Mouse (Mus musculus): ENCODE data around the gene Slc25a20. TPM values are rescaled to one million over a fixed set of nuclear protein-coding genes. Genes with fewer than 3 reads are reported as not detected.
A peak's percentile ranks its signal among the peaks of the same experiment; 100 is the strongest.
"Not testable (repeated sequence)": the region's sequence is repeated elsewhere in the genome, so short reads cannot be mapped to it uniquely, and the experiment has no call there.

Slc25a20 gene
- polyA plus RNA-seq, 1 experiment = 35.7 TPM

DNA sequence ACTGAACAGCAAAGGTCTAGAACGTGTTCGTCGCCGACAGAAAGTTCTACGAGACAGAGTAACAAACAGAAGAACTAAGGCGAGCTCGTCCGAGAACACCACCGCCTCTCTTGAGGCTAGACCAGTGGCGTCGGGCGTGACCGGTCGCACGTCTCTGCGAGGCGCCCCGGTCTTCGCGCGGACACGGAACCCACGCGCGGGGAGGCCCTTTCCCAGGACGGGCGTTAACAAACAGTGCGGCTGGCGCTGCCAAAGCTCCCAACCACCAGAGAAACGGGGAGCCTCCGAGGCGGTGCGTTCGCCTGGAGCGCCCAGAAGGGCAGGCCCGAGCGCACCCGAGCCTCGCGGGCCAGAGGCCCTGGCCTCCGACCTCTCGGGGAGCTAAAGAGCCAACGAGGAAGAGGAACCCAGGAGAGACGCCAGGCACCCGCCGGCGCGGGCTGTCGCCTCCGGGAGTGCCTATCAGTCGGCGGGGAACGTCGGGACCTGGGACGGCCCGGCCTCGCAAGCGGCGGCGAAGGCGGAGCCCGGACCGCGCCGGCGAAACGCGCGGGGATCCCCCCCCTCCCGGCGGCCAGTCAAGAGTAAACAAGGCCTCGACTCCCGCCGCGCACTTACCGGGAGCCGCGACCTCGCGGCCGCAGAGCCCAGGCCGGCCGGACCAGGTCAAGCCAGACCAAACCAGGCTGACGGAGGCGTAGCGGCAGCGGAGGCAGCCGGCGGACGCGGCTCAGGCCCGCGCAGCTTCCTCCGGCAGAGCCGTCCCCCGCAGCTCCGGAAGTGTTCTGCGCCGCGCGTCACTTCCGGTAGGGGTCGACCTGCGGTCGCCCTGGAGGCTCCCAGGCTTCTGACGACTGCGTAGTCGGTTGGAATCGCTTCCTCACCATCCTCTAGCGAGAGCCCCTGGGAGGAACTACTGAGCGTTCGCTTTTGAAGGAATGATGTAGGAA is 13.0 kb upstream of the Slc25a20 start, which contains the start of gene Arih2:
Gene Arih2, minus strand, starts transcription at position 776 of the 950 bp plus-strand sequence.
- H3K9me3 ChIP-seq (replicated peaks; ENCODE audit: control insufficient read depth, insufficient read depth, low read length, poor library complexity, severe bottlenecking) = no peaks in the 10 kb centered on the region
- TF ChIP-seq POLR2A (IDR thresholded peaks at IDR 0.05; ENCODE audit: insufficient read depth, low read length) (peak; percentile 56), EP300 (IDR thresholded peaks at IDR 0.05; ENCODE audit: insufficient read depth, low read depth, low read length) (0 out of 2 replicates have a peak, but pooled peaks have one; percentile 28), CTCF (IDR thresholded peaks at IDR 0.05; ENCODE audit: low read depth, low read length) (no peak)
- peak within 1 kb of the TSS; percentile 95 for H3K9ac ChIP-seq (ENCODE audit: low read depth, poor library complexity, severe bottlenecking)
- H3K27me3 ChIP-seq (ENCODE audit: control insufficient read depth, insufficient read depth, low read length, poor library complexity, severe bottlenecking) = no peaks in the 10 kb centered on the region
- H3K4me1 ChIP-seq (ENCODE audit: control insufficient read depth, insufficient read depth, low read length) = peaks cover 4% of the 10 kb centered on the region
- H3K4me3 ChIP-seq (ENCODE audit: low read depth, low read length) = peak within 1 kb of the TSS; percentile 94
- peak within 1 kb of the TSS; percentile 64 for H3K27ac ChIP-seq (ENCODE audit: insufficient read depth, low read length)
- peaks cover 13% of the 10 kb centered on the region for H3K36me3 ChIP-seq (ENCODE audit: control insufficient read depth, insufficient read depth, low read length, poor library complexity, severe bottlenecking)

GRCm38 (mm10) chr9:108649561-108650440 is 12.1 kb upstream of the Slc25a20 start:
- Histone ChIP-seq H3K27ac (ENCODE audit: insufficient read depth, low read length) (peak overlapping the region; percentile 64), H3K9ac (ENCODE audit: low read depth, poor library complexity, severe bottlenecking) (peak overlapping the region; percentile 95), H3K27me3 (ENCODE audit: control insufficient read depth, insufficient read depth, low read length, poor library complexity, severe bottlenecking) (no peaks in the 10 kb centered on the region), H3K4me3 (ENCODE audit: low read depth, low read length) (peak overlapping the region; percentile 94), H3K4me1 (ENCODE audit: control insufficient read depth, insufficient read depth, low read length) (peaks cover 4% of the 10 kb centered on the region), H3K9me3 (replicated peaks; ENCODE audit: control insufficient read depth, insufficient read depth, low read length, poor library complexity, severe bottlenecking) (no peaks in the 10 kb centered on the region), H3K36me3 (ENCODE audit: control insufficient read depth, insufficient read depth, low read length, poor library complexity, severe bottlenecking) (peaks cover 9% of the 10 kb centered on the region; the same call in 1 of the 2 replicates)
- TF ChIP-seq POLR2A (IDR thresholded peaks at IDR 0.05; ENCODE audit: insufficient read depth, low read length) (no peak), CTCF (IDR thresholded peaks at IDR 0.05; ENCODE audit: low read depth, low read length) (no peak), EP300 (IDR thresholded peaks at IDR 0.05; ENCODE audit: insufficient read depth, low read depth, low read length) (no peak)

- Histone ChIP-seq H3K4me3 (ENCODE audit: low read depth, low read length) (peak overlapping the region; percentile 56), H3K9ac (ENCODE audit: low read depth, poor library complexity, severe bottlenecking) (peak overlapping the region; percentile 77), H3K36me3 (ENCODE audit: control insufficient read depth, insufficient read depth, low read length, poor library complexity, severe bottlenecking) (no peaks in the 10 kb centered on the region), H3K27ac (ENCODE audit: insufficient read depth, low read length) (peak overlapping the region; percentile 97), H3K27me3 (ENCODE audit: control insufficient read depth, insufficient read depth, low read length, poor library complexity, severe bottlenecking) (no peaks in the 10 kb centered on the region), H3K4me1 (ENCODE audit: control insufficient read depth, insufficient read depth, low read length) (peaks cover 3% of the 10 kb centered on the region), H3K9me3 (replicated peaks; ENCODE audit: control insufficient read depth, insufficient read depth, low read length, poor library complexity, severe bottlenecking) (no peaks in the 10 kb centered on the region)
- peak; percentile 80 for TF ChIP-seq EP300 (IDR thresholded peaks at IDR 0.05; ENCODE audit: insufficient read depth, low read depth, low read length)
- no peak for TF ChIP-seq CTCF (IDR thresholded peaks at IDR 0.05; ENCODE audit: low read depth, low read length)
- no peak for TF ChIP-seq POLR2A (IDR thresholded peaks at IDR 0.05; ENCODE audit: insufficient read depth, low read length)
Observed at GRCm38 (mm10) chr9:108654566-108655464, 7.1 kb upstream of the Slc25a20 start.

- not testable (repeated sequence) for H3K9me3 ChIP-seq (replicated peaks; ENCODE audit: control insufficient read depth, insufficient read depth, low read length, poor library complexity, severe bottlenecking); H3K36me3 ChIP-seq (ENCODE audit: control insufficient read depth, insufficient read depth, low read length, poor library complexity, severe bottlenecking)
- peak overlapping the region; percentile 97 for H3K27ac ChIP-seq (ENCODE audit: insufficient read depth, low read length)
Observed at GRCm38 (mm10) chr9:108655865-108656264, 6.0 kb upstream of the Slc25a20 start.

DNA sequence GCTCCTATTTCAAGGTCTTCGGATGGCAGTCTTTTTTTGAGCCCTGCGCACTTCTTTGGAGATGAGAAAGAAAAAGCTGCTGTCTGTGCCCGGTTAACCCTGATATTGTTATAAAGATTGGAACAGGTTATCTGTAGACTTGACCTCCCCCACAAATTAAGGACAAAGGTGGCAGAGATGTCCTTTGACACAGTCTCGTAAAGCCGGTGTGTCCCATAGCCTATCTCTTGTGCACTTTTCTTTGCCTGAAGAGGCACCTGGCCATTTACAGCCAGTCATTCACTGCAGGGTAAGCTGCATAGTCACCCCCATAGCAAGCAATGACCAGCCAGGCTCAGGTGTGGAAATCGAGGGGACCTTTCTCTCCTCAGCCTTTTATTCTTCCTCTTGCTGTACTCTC is 772 bp downstream of the Slc25a20 start:
- Histone ChIP-seq H3K9me3 (replicated peaks; ENCODE audit: control insufficient read depth, insufficient read depth, low read length, poor library complexity, severe bottlenecking) (no peaks in the 10 kb centered on the region), H3K27ac (ENCODE audit: insufficient read depth, low read length) (no peak overlapping the region), H3K9ac (ENCODE audit: low read depth, poor library complexity, severe bottlenecking) (peak overlapping the region; percentile 54), H3K4me3 (ENCODE audit: low read depth, low read length) (peak overlapping the region; percentile 91), H3K36me3 (ENCODE audit: control insufficient read depth, insufficient read depth, low read length, poor library complexity, severe bottlenecking) (no peaks in the 10 kb centered on the region), H3K4me1 (ENCODE audit: control insufficient read depth, insufficient read depth, low read length) (peaks cover 1% of the 10 kb centered on the region), H3K27me3 (ENCODE audit: control insufficient read depth, insufficient read depth, low read length, poor library complexity, severe bottlenecking) (no peaks in the 10 kb centered on the region)
- TF ChIP-seq CTCF (IDR thresholded peaks at IDR 0.05; ENCODE audit: low read depth, low read length) (no peak), POLR2A (IDR thresholded peaks at IDR 0.05; ENCODE audit: insufficient read depth, low read length) (no peak), EP300 (IDR thresholded peaks at IDR 0.05; ENCODE audit: insufficient read depth, low read depth, low read length) (no peak)

More at GRCm38 (mm10) chr9:108655865-108656264, 6.0 kb upstream of the Slc25a20 start:
- peak overlapping the region; percentile 77 for H3K9ac ChIP-seq (ENCODE audit: low read depth, poor library complexity, severe bottlenecking)
- not testable (repeated sequence) for H3K27me3 ChIP-seq (ENCODE audit: control insufficient read depth, insufficient read depth, low read length, poor library complexity, severe bottlenecking); H3K4me3 ChIP-seq (ENCODE audit: low read depth, low read length); H3K4me1 ChIP-seq (ENCODE audit: control insufficient read depth, insufficient read depth, low read length)
